Mouse (Mus musculus): ENCODE data around the gene Supt6.
"Not testable (repeated sequence)": the region's sequence is repeated elsewhere in the genome, so short reads cannot be mapped to it uniquely, and the experiment has no call there.

Supt6 gene

GRCm38 (mm10) chr11:78215709-78216317 lies 30.0 kb downstream of the Supt6 start:
- DNase-seq, result no peak

- no peak for DNase-seq
Observed at GRCm38 (mm10) chr11:78213086-78213817, 32.5 kb downstream of the Supt6 start.

- DNase-seq, result no peak
Observed at GRCm38 (mm10) chr11:78211513-78211912, 34.3 kb downstream of the Supt6 start.

- DNase-seq, result no peak
Observed at GRCm38 (mm10) chr11:78210615-78211014, 35.2 kb downstream of the Supt6 start.

GRCm38 (mm10) chr11:78209886-78210285 lies 35.9 kb downstream of the Supt6 start:
- DNase-seq, result no peak

- DNase-seq, result no peak
Observed at GRCm38 (mm10) chr11:78207190-78207589, 38.6 kb downstream of the Supt6 start.

- no peak for DNase-seq
Observed at GRCm38 (mm10) chr11:78205361-78206206, 40.2 kb downstream of the Supt6 start.

- no peak for DNase-seq
Observed at GRCm38 (mm10) chr11:78204287-78204686, 41.5 kb downstream of the Supt6 start.

- no peak for DNase-seq
Observed at GRCm38 (mm10) chr11:78202372-78202771, 43.4 kb downstream of the Supt6 start.

- no peak for DNase-seq
Observed at GRCm38 (mm10) chr11:78195101-78195863, 50.5 kb downstream of the Supt6 start.

GRCm38 (mm10) chr11:78194411-78195100 lies 51.2 kb downstream of the Supt6 start:
- peak; percentile 91 for DNase-seq

GRCm38 (mm10) chr11:78193113-78193512 lies 52.7 kb downstream of the Supt6 start, which contains the start of gene Proca1:
Gene Proca1 (plus strand): TSS chr11:78193392.
- DNase-seq, result peak; percentile 37

GRCm38 (mm10) chr11:78190041-78190440 lies 55.7 kb downstream of the Supt6 start:
- no peak for DNase-seq

- peak; percentile 93 for DNase-seq
Observed at GRCm38 (mm10) chr11:78189234-78190040, 56.4 kb downstream of the Supt6 start.

GRCm38 (mm10) chr11:78188331-78189233 lies 57.2 kb downstream of the Supt6 start, which contains the start of gene Rab34:
Gene Rab34 (plus strand): TSS chr11:78188430.
- DNase-seq, result peak; percentile 93

GRCm38 (mm10) chr11:78184702-78185101 lies 61.1 kb downstream of the Supt6 start:
- not testable (repeated sequence) for DNase-seq

- no peak for DNase-seq
Observed at GRCm38 (mm10) chr11:78183884-78184514, 61.8 kb downstream of the Supt6 start.

- DNase-seq, result peak; percentile 84
Observed at GRCm38 (mm10) chr11:78182961-78183844, 62.6 kb downstream of the Supt6 start, which contains the start of gene Rpl23a. Gene Rpl23a (minus strand): TSS chr11:78183584.

All from lung, postnatal 10 days (tissue).